Mouse (Mus musculus): ENCODE data around the gene Faap100. TPM values are rescaled to one million over a fixed set of nuclear protein-coding genes. Genes with fewer than 3 reads are reported as not detected.

Gene Faap100
- polyA plus RNA-seq, 1 experiment from 2014 or later: 32.8 TPM

DNA sequence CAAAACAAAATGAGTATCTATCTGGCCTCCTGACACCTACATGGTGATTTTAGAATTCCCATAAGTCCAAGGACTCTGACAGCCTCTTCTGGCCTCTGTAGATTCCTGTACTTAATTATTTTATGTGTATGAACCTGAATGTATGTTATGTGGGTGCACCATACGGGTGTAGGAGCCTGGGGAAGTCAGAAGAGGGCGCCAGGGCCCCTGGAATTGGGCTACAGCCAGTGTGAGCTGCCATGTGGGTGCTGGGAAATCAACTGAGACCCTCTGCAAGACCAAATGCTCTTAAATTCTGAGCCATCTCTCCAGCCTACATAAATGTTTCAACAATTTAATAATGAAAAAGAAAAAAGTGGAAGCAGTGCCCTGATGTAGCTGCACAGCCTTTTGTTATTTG, 41.1 kb downstream of the Faap100 start:
- Histone ChIP-seq H3K27me3 (ENCODE audit: control insufficient read depth, insufficient read depth, low read length) (no peaks in the 10 kb centered on the region), H3K9ac (ENCODE audit: low read length) (no peak overlapping the region), H3K36me3 (ENCODE audit: control insufficient read depth, insufficient read depth, low read length) (no peaks in the 10 kb centered on the region), H3K4me3 (ENCODE audit: control insufficient read depth in 1 of 2, insufficient read depth in 1 of 2, low read depth in 1 of 2, low read length in 2 of 2) (no peak overlapping the region), H3K4me2 (ENCODE audit: low read length) (no peak overlapping the region), H3K9me3 (ENCODE audit: control insufficient read depth, low read length) (no peaks in the 10 kb centered on the region), H3K27ac (replicated peaks in 1 of 2; ENCODE audit: control insufficient read depth in 1 of 2, insufficient read depth in 1 of 2, low read depth in 2 of 2, low read length in 2 of 2) (no peak overlapping the region), H3K4me1 (ENCODE audit: control insufficient read depth in 2 of 2, insufficient read depth in 2 of 2, low read length in 2 of 2) (no peaks in the 10 kb centered on the region)
- 50% methylated on average over 2 of the region's 2 CpGs for WGBS
- ATAC-seq (ENCODE audit: insufficient number of reproducible peaks, insufficient read depth, low FRiP score, low read depth): no peak

DNA sequence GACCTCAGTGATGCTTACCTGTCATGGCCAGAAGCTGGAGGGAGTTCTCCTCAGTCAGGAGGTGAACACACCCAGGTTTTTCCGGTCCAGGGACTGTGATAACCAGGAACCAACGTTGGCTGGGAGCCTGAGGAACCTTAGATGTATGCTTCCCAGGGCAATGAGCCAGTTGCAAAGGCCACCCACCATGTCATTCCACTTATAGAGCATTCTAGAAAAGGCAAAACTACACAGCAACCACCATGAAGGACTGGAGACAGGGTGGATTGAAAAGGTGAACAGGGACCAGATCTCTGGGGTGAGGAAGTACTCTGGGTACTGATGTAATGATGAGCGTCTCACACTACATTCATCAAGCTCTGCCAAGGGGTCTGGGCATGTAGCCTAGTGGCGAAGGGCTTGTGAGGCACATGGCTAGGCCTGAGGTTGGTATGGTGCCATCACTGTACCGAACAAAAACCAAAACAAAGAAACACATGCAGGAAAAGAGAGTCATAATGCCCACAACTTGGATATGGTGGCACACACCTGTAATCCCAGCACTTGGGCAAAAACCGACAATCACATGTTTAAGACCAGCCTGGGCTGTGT, 43.0 kb downstream of the Faap100 start:
- H3K4me2 ChIP-seq (ENCODE audit: low read length): no peak overlapping the region
- H3K4me1 ChIP-seq (ENCODE audit: control insufficient read depth in 2 of 2, insufficient read depth in 2 of 2, low read length in 2 of 2): no peaks in the 10 kb centered on the region
- no peaks in the 10 kb centered on the region for H3K27me3 ChIP-seq (ENCODE audit: control insufficient read depth, insufficient read depth, low read length)
- H3K9me3 ChIP-seq (ENCODE audit: control insufficient read depth, low read length): no peaks in the 10 kb centered on the region
- H3K27ac ChIP-seq (replicated peaks in 1 of 2; ENCODE audit: control insufficient read depth in 1 of 2, insufficient read depth in 1 of 2, low read depth in 2 of 2, low read length in 2 of 2): no peak overlapping the region
- no peak overlapping the region for H3K4me3 ChIP-seq (ENCODE audit: control insufficient read depth in 1 of 2, insufficient read depth in 1 of 2, low read depth in 1 of 2, low read length in 2 of 2)
- no peak overlapping the region for H3K9ac ChIP-seq (ENCODE audit: low read length)
- H3K36me3 ChIP-seq (ENCODE audit: control insufficient read depth, insufficient read depth, low read length): no peaks in the 10 kb centered on the region
- 70% methylated on average over 6 of the region's 6 CpGs for WGBS
- ATAC-seq (ENCODE audit: insufficient number of reproducible peaks, insufficient read depth, low FRiP score, low read depth): no peak

DNA sequence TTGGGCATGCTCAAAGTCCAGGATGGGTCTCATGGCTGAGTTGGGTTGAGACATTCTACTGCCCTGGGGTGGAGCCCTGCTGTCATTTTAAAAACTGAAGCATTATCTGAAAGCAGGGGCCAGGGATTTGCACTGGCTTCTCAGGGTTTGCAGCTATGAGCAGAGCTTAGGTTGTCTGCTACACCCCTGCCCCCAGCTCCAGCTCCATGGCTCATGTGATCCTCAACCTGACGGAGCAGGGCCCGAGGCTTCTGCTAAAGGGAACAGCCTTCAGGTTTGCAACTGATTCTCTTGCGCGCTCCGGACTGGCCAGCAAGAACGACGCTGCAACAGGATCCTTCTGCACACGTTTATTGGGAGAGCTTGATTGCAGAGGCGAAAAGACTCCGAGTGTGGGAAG, 58.4 kb downstream of the Faap100 start:
- 92% methylated on average over 10 of the region's 10 CpGs for WGBS
- no peaks in the 10 kb centered on the region for H3K9me3 ChIP-seq (ENCODE audit: control insufficient read depth, low read length)
- no peak overlapping the region for H3K9ac ChIP-seq (ENCODE audit: low read length)
- no peak overlapping the region for H3K4me3 ChIP-seq (ENCODE audit: control insufficient read depth in 1 of 2, insufficient read depth in 1 of 2, low read depth in 1 of 2, low read length in 2 of 2)
- H3K4me2 ChIP-seq (ENCODE audit: low read length): no peak overlapping the region
- H3K27me3 ChIP-seq (ENCODE audit: control insufficient read depth, insufficient read depth, low read length): no peaks in the 10 kb centered on the region
- H3K27ac ChIP-seq (replicated peaks in 1 of 2; ENCODE audit: control insufficient read depth in 1 of 2, insufficient read depth in 1 of 2, low read depth in 2 of 2, low read length in 2 of 2): no peak overlapping the region
- ATAC-seq (ENCODE audit: insufficient number of reproducible peaks, insufficient read depth, low FRiP score, low read depth): no peak
- no peaks in the 10 kb centered on the region for H3K36me3 ChIP-seq (ENCODE audit: control insufficient read depth, insufficient read depth, low read length)
- H3K4me1 ChIP-seq (ENCODE audit: control insufficient read depth in 2 of 2, insufficient read depth in 2 of 2, low read length in 2 of 2): peaks cover 9 to 15% of the 10 kb centered on the region in 2 experiments

DNA sequence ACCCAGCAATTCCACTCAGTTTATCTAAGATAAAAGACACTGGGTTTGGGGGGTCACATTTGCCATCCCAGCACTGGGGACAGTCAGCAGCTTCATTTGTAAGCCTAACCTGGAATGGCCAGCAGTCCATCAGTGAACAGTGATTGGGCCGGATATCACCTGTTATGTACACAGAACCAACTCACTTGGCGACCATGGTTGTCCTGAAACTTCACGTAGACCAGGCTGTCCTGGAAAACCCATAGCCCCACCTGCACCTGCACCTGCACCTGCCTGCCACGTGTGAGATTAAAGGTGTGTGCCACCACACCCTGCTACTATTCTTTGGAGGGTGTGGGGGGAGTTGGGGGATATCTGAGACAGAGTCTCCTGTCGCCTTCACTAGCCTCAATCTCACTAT, 59.3 kb downstream of the Faap100 start:
- WGBS: 84% methylated on average over 5 of the region's 5 CpGs
- no peaks in the 10 kb centered on the region for H3K9me3 ChIP-seq (ENCODE audit: control insufficient read depth, low read length)

More for the DNA sequence above, 59.3 kb downstream of the Faap100 start:
- no peaks in the 10 kb centered on the region for H3K27me3 ChIP-seq (ENCODE audit: control insufficient read depth, insufficient read depth, low read length)
- no peak overlapping the region for H3K9ac ChIP-seq (ENCODE audit: low read length)
- H3K4me1 ChIP-seq (ENCODE audit: control insufficient read depth in 2 of 2, insufficient read depth in 2 of 2, low read length in 2 of 2): peaks cover 15 to 22% of the 10 kb centered on the region in 2 experiments
- no peak overlapping the region for H3K4me3 ChIP-seq (ENCODE audit: control insufficient read depth in 1 of 2, insufficient read depth in 1 of 2, low read depth in 1 of 2, low read length in 2 of 2)
- H3K27ac ChIP-seq (replicated peaks in 1 of 2; ENCODE audit: control insufficient read depth in 1 of 2, insufficient read depth in 1 of 2, low read depth in 2 of 2, low read length in 2 of 2): no peak overlapping the region
- ATAC-seq (ENCODE audit: insufficient number of reproducible peaks, insufficient read depth, low FRiP score, low read depth): no peak
- H3K4me2 ChIP-seq (ENCODE audit: low read length): no peak overlapping the region
- H3K36me3 ChIP-seq (ENCODE audit: control insufficient read depth, insufficient read depth, low read length): no peaks in the 10 kb centered on the region

Small RNAs within 50 kb of the gene (microRNA-seq; reads per million reads assigned to microRNA genes)
- not detected for gene Gm23419
- gene Mir6935: 2.0 reads per million

Other genes with a start within 250 kb of the Faap100 start
- 68.8 and 74.1 TPM in 2 replicates for gene Slc38a10, start 227.4 kb downstream of the Faap100 start, polyA plus RNA-seq (2014; fragmentation: Nextera tagmentation; extraction: Ambion mirVana)
- gene Bahcc1, start 145.8 kb downstream of the Faap100 start, polyA plus RNA-seq (2014; fragmentation: Nextera tagmentation; extraction: Ambion mirVana): 8.8 and 9.1 TPM in 2 replicates
- gene Actg1, start 30.2 kb downstream of the Faap100 start, polyA plus RNA-seq (2014; fragmentation: Nextera tagmentation; extraction: Ambion mirVana): 979 and 1,136 TPM in 2 replicates
- 0.62 and 1.1 TPM in 2 replicates for gene Fscn2, start 17.2 kb downstream of the Faap100 start, polyA plus RNA-seq (2014; fragmentation: Nextera tagmentation; extraction: Ambion mirVana)
- gene Nploc4, start 58.9 kb upstream of the Faap100 start, polyA plus RNA-seq (2014; fragmentation: Nextera tagmentation; extraction: Ambion mirVana): 35.6 and 37.2 TPM in 2 replicates
- gene Tspan10, start 63.9 kb upstream of the Faap100 start, polyA plus RNA-seq (2014; fragmentation: Nextera tagmentation; extraction: Ambion mirVana): not detected in 2 replicates
- gene Pde6g, start 74.7 kb upstream of the Faap100 start, polyA plus RNA-seq (2014; fragmentation: Nextera tagmentation; extraction: Ambion mirVana): 0.23 TPM in 1 of 2 replicates, not detected in the other
- 24.9 and 26.0 TPM in 2 replicates for gene Oxld1, start 79.3 kb upstream of the Faap100 start, polyA plus RNA-seq (2014; fragmentation: Nextera tagmentation; extraction: Ambion mirVana)
- gene Ccdc137, start 79.4 kb upstream of the Faap100 start, polyA plus RNA-seq (2014; fragmentation: Nextera tagmentation; extraction: Ambion mirVana): 19.5 and 20.2 TPM in 2 replicates
- gene Arl16, start 88.8 kb upstream of the Faap100 start, polyA plus RNA-seq (2014; fragmentation: Nextera tagmentation; extraction: Ambion mirVana): 40.0 and 44.4 TPM in 2 replicates
- gene Mrpl12, start 105.8 kb upstream of the Faap100 start, polyA plus RNA-seq (2014; fragmentation: Nextera tagmentation; extraction: Ambion mirVana): 225 and 239 TPM in 2 replicates
- 39.4 and 41.7 TPM in 2 replicates for gene Slc25a10, start 113.1 kb upstream of the Faap100 start, polyA plus RNA-seq (2014; fragmentation: Nextera tagmentation; extraction: Ambion mirVana)
- gene Gcgr, start 151.9 kb upstream of the Faap100 start, polyA plus RNA-seq (2014; fragmentation: Nextera tagmentation; extraction: Ambion mirVana): 2.3 and 2.5 TPM in 2 replicates
- 153 and 158 TPM in 2 replicates for gene Mcrip1, start 171.0 kb upstream of the Faap100 start, polyA plus RNA-seq (2014; fragmentation: Nextera tagmentation; extraction: Ambion mirVana)
- gene Ppp1r27, start 172.4 kb upstream of the Faap100 start, polyA plus RNA-seq (2014; fragmentation: Nextera tagmentation; extraction: Ambion mirVana): not detected in 2 replicates
- gene P4hb, start 194.5 kb upstream of the Faap100 start, polyA plus RNA-seq (2014; fragmentation: Nextera tagmentation; extraction: Ambion mirVana): 431 and 451 TPM in 2 replicates
- gene Arhgdia, start 202.9 kb upstream of the Faap100 start, polyA plus RNA-seq (2014; fragmentation: Nextera tagmentation; extraction: Ambion mirVana): 360 and 367 TPM in 2 replicates
- gene Alyref, start 219.6 kb upstream of the Faap100 start, polyA plus RNA-seq (2014; fragmentation: Nextera tagmentation; extraction: Ambion mirVana): 251 and 254 TPM in 2 replicates
- 223 and 251 TPM in 2 replicates for gene Anapc11, start 219.7 kb upstream of the Faap100 start, polyA plus RNA-seq (2014; fragmentation: Nextera tagmentation; extraction: Ambion mirVana)
- 17.5 and 18.9 TPM in 2 replicates for gene Npb, start 229.7 kb upstream of the Faap100 start, polyA plus RNA-seq (2014; fragmentation: Nextera tagmentation; extraction: Ambion mirVana)
- gene Pcyt2, start 239.2 kb upstream of the Faap100 start, polyA plus RNA-seq (2014; fragmentation: Nextera tagmentation; extraction: Ambion mirVana): 72.0 and 73.2 TPM in 2 replicates
- gene Sirt7, start 246.5 kb upstream of the Faap100 start, polyA plus RNA-seq (2014; fragmentation: Nextera tagmentation; extraction: Ambion mirVana): 17.6 and 18.5 TPM in 2 replicates